Mouse (Mus musculus) heart, postnatal 0 days (tissue): ENCODE results near the gene Nipal1.

Experiments used
- CTCF ChIP-seq: IDR thresholded peaks from 2 replicates; pipeline ENCODE4 v1.5.1; 2016; ENCODE audit warnings: antibody characterized with exemption, control low read depth, low read depth
- EP300 ChIP-seq: IDR thresholded peaks from 2 replicates; pipeline ENCODE4 v1.6.1; 2016; ENCODE audit warnings: antibody characterized with exemption, low read depth

GRCm38 (mm10) chr5:72694684-72695083 is 47.1 kb downstream of the Nipal1 start:
- no peak for TF ChIP-seq EP300
- no peak for TF ChIP-seq CTCF
